Mouse (Mus musculus) forebrain, embryonic 12.5 days (tissue): ENCODE results near the gene Plac1. TPM values are rescaled to one million over a fixed set of nuclear protein-coding genes. Genes with fewer than 3 reads are reported as not detected.
A peak's percentile ranks its signal among the peaks of the same experiment; 100 is the strongest.

Source experiments
- ATAC-seq: fragments of 200-750 bp; cut with Nextera tagmentation; 2 replicates; pipeline ENCODE4 v1.8.0; 2017; ENCODE audit warnings: moderate TSS enrichment; ENCODE audit not compliant: low FRiP score
- H3K27ac ChIP-seq: fragments of 300-500 bp; sonication (generic); 2 replicates; pipeline ENCODE4 v1.5.1; 2016; ENCODE audit warnings: mild to moderate bottlenecking
- H3K27me3 ChIP-seq: fragments of 300-500 bp; sonication (generic); 2 replicates; pipeline ENCODE4 v1.6.1; 2016; ENCODE audit warnings: mild to moderate bottlenecking
- H3K36me3 ChIP-seq: fragments of 300-500 bp; sonication (generic); replicated peaks from 2 replicates; pipeline ENCODE4 v1.6.1; 2016; ENCODE audit warnings: mild to moderate bottlenecking
- H3K4me1 ChIP-seq: fragments of 300-500 bp; sonication (generic); 2 replicates; pipeline ENCODE4 v1.6.1; 2016
- H3K4me2 ChIP-seq: fragments of 300-500 bp; sonication (generic); 2 replicates; pipeline ENCODE4 v1.6.1; 2016; ENCODE audit warnings: mild to moderate bottlenecking, moderate library complexity
- H3K4me3 ChIP-seq: fragments of 300-500 bp; sonication (generic); replicated peaks from 2 replicates; pipeline ENCODE4 v1.5.1; 2016; ENCODE audit warnings: mild to moderate bottlenecking
- H3K9ac ChIP-seq: fragments of 300-500 bp; sonication (generic); 2 replicates; pipeline ENCODE4 v1.6.1; 2016; ENCODE audit warnings: mild to moderate bottlenecking
- H3K9me3 ChIP-seq: fragments of 300-500 bp; sonication (generic); 2 replicates; pipeline ENCODE4 v1.6.1; 2016
- WGBS: fragments of 180-500 bp; shearing (Covaris S2); methylation state at CpG from one replicate; pipeline ENCODE4 v1.1.7; 2016; 5-methylcytosine and 5-hydroxymethylcytosine counted together
- polyA plus RNA-seq: library from polyadenylated mRNA; unstranded; fragments of >200 nt; fragmentation: Nextera tagmentation; extraction: Ambion mirVana; gene quantifications from 2 replicates; pipeline ENCODE4 v1.2.1, GENCODE M21; 2016

Plac1 gene
- polyA plus RNA-seq, 1 experiment from 2014 or later: 0.97 TPM

GRCm38 (mm10) chrX:53093381-53093780 is 146.5 kb downstream of the Plac1 start:
- Histone ChIP-seq H3K36me3 (no peaks in the 10 kb centered on the region), H3K4me3 (no peak overlapping the region), H3K9ac (no peak overlapping the region), H3K9me3 (no peaks in the 10 kb centered on the region), H3K27me3 (no peaks in the 10 kb centered on the region), H3K4me1 (no peaks in the 10 kb centered on the region; the same call in 1 of the 2 replicates), H3K4me2 (no peak overlapping the region), H3K27ac (no peak overlapping the region)
- 59% methylated on average over 2 of the region's 2 CpGs for WGBS
- no peak for ATAC-seq

- Histone ChIP-seq H3K9me3 (no peaks in the 10 kb centered on the region), H3K4me2 (no peak overlapping the region), H3K9ac (no peak overlapping the region), H3K27me3 (no peaks in the 10 kb centered on the region), H3K27ac (no peak overlapping the region), H3K36me3 (no peaks in the 10 kb centered on the region), H3K4me3 (no peak overlapping the region), H3K4me1 (no peaks in the 10 kb centered on the region)
- 81% methylated on average over 5 of the region's 5 CpGs for WGBS
- ATAC-seq: no peak
Measured at GRCm38 (mm10) chrX:53088663-53089292, 151.1 kb downstream of the Plac1 start.

- no peaks in the 10 kb centered on the region for H3K9me3 ChIP-seq
- H3K4me1 ChIP-seq: no peaks in the 10 kb centered on the region
- no peak overlapping the region for H3K27ac ChIP-seq
- no peaks in the 10 kb centered on the region for H3K36me3 ChIP-seq
- no peak overlapping the region for H3K4me2 ChIP-seq
- H3K27me3 ChIP-seq: no peaks in the 10 kb centered on the region
- H3K4me3 ChIP-seq: no peak overlapping the region
- ATAC-seq: no peak
- WGBS: 89% methylated on average over 1 of the region's 1 CpGs
- H3K9ac ChIP-seq: no peak overlapping the region
Measured at GRCm38 (mm10) chrX:53087202-53087601, 152.7 kb downstream of the Plac1 start.

GRCm38 (mm10) chrX:53085559-53085958 is 154.4 kb downstream of the Plac1 start:
- Histone ChIP-seq H3K9ac (no peak overlapping the region), H3K4me2 (no peak overlapping the region), H3K4me3 (no peak overlapping the region), H3K27me3 (no peaks in the 10 kb centered on the region), H3K9me3 (no peaks in the 10 kb centered on the region), H3K27ac (no peak overlapping the region), H3K4me1 (no peaks in the 10 kb centered on the region), H3K36me3 (no peaks in the 10 kb centered on the region)
- ATAC-seq: no peak
- WGBS: 84% methylated on average over 5 of the region's 5 CpGs

- no peak overlapping the region for H3K9ac ChIP-seq
- H3K4me1 ChIP-seq: no peaks in the 10 kb centered on the region
- no peak overlapping the region for H3K4me3 ChIP-seq
- H3K27ac ChIP-seq: no peak overlapping the region
- no peak for ATAC-seq
- H3K4me2 ChIP-seq: no peak overlapping the region
- no peaks in the 10 kb centered on the region for H3K27me3 ChIP-seq
- H3K9me3 ChIP-seq: no peaks in the 10 kb centered on the region
- 89% methylated on average over 3 of the region's 3 CpGs for WGBS
- H3K36me3 ChIP-seq: no peaks in the 10 kb centered on the region
Measured at GRCm38 (mm10) chrX:53064406-53064805, 175.5 kb downstream of the Plac1 start.

- no peaks in the 10 kb centered on the region for H3K9me3 ChIP-seq
- H3K36me3 ChIP-seq: no peaks in the 10 kb centered on the region
- no peak overlapping the region for H3K27ac ChIP-seq
- H3K9ac ChIP-seq: no peak overlapping the region
- peaks cover 2% of the 10 kb centered on the region; the same call in 1 of the 2 replicates for H3K4me1 ChIP-seq
- H3K27me3 ChIP-seq: peaks cover 8% of the 10 kb centered on the region; the same call in 1 of the 2 replicates
- H3K4me3 ChIP-seq: no peak overlapping the region
- no peak for ATAC-seq
- peak overlapping the region; percentile 50; the same call in 1 of the 2 replicates for H3K4me2 ChIP-seq
- 36% methylated on average over 11 of the region's 11 CpGs for WGBS
Measured at GRCm38 (mm10) chrX:53059426-53060007, 180.4 kb downstream of the Plac1 start.

GRCm38 (mm10) chrX:53058459-53059280 is 181.2 kb downstream of the Plac1 start:
- Histone ChIP-seq H3K4me3 (peak overlapping the region; percentile 28), H3K4me2 (peak overlapping the region; percentile 50), H3K9ac (peak overlapping the region; percentile 25; the same call in 1 of the 2 replicates), H3K36me3 (no peaks in the 10 kb centered on the region), H3K9me3 (no peaks in the 10 kb centered on the region), H3K27me3 (peaks cover 8% of the 10 kb centered on the region; the same call in 1 of the 2 replicates), H3K27ac (no peak overlapping the region), H3K4me1 (peaks cover 2% of the 10 kb centered on the region; the same call in 1 of the 2 replicates)
- WGBS: 16% methylated on average over 33 of the region's 33 CpGs
- ATAC-seq: no peak

GRCm38 (mm10) chrX:53057760-53058090 is 182.2 kb downstream of the Plac1 start:
- Histone ChIP-seq H3K9ac (no peak overlapping the region), H3K27me3 (peaks cover 8% of the 10 kb centered on the region; the same call in 1 of the 2 replicates), H3K4me1 (peaks cover 4% of the 10 kb centered on the region)

GRCm38 (mm10) chrX:53057054-53057759 is 182.7 kb downstream of the Plac1 start:
- peak overlapping the region; percentile 69 for H3K9ac ChIP-seq
- no peaks in the 10 kb centered on the region for H3K9me3 ChIP-seq
- peak overlapping the region; percentile 83 for H3K27ac ChIP-seq
- H3K4me3 ChIP-seq: peak overlapping the region; percentile 55
- peaks cover 8% of the 10 kb centered on the region; the same call in 1 of the 2 replicates for H3K27me3 ChIP-seq
- H3K36me3 ChIP-seq: no peaks in the 10 kb centered on the region
- 21% methylated on average over 30 of the region's 42 CpGs for WGBS
- peak; percentile 93 for ATAC-seq
- H3K4me2 ChIP-seq: peak overlapping the region; percentile 54
- H3K4me1 ChIP-seq: peaks cover 9% of the 10 kb centered on the region

More at GRCm38 (mm10) chrX:53057760-53058090, 182.2 kb downstream of the Plac1 start:
- no peaks in the 10 kb centered on the region for H3K36me3 ChIP-seq
- peak overlapping the region; percentile 55; the same call in 1 of the 2 replicates for H3K4me3 ChIP-seq
- no peak for ATAC-seq
- H3K9me3 ChIP-seq: no peaks in the 10 kb centered on the region
- H3K4me2 ChIP-seq: peak overlapping the region; percentile 54
- 21% methylated on average over 6 of the region's 6 CpGs for WGBS
- no peak overlapping the region for H3K27ac ChIP-seq

GRCm38 (mm10) chrX:53056627-53057026 is 183.3 kb downstream of the Plac1 start:
- Histone ChIP-seq H3K27me3 (peaks cover 8% of the 10 kb centered on the region; the same call in 1 of the 2 replicates), H3K4me2 (peak overlapping the region; percentile 54), H3K4me1 (peaks cover 9% of the 10 kb centered on the region), H3K27ac (peak overlapping the region; percentile 83), H3K9ac (peak overlapping the region; percentile 69), H3K36me3 (no peaks in the 10 kb centered on the region), H3K9me3 (no peaks in the 10 kb centered on the region), H3K4me3 (peak overlapping the region; percentile 55)
- 15% methylated on average over 32 of the region's 33 CpGs for WGBS
- peak; percentile 48 for ATAC-seq

- Histone ChIP-seq H3K4me1 (peaks cover 9% of the 10 kb centered on the region), H3K9ac (no peak overlapping the region), H3K9me3 (no peaks in the 10 kb centered on the region), H3K27me3 (peaks cover 8% of the 10 kb centered on the region; the same call in 1 of the 2 replicates), H3K36me3 (no peaks in the 10 kb centered on the region), H3K27ac (no peak overlapping the region), H3K4me3 (peak overlapping the region; percentile 55), H3K4me2 (peak overlapping the region; percentile 54)
- ATAC-seq: no peak
- 11% methylated on average over 9 of the region's 9 CpGs for WGBS
Measured at GRCm38 (mm10) chrX:53055771-53056170, 184.1 kb downstream of the Plac1 start.

GRCm38 (mm10) chrX:53053885-53054284 is 186.0 kb downstream of the Plac1 start:
- ATAC-seq: no peak
- Histone ChIP-seq H3K9ac (no peak overlapping the region), H3K36me3 (no peaks in the 10 kb centered on the region), H3K4me3 (no peak overlapping the region), H3K27ac (no peak overlapping the region), H3K9me3 (no peaks in the 10 kb centered on the region), H3K4me2 (no peak overlapping the region), H3K4me1 (peaks cover 16% of the 10 kb centered on the region), H3K27me3 (peaks cover 8% of the 10 kb centered on the region; the same call in 1 of the 2 replicates)
- WGBS: 73% methylated on average over 5 of the region's 5 CpGs
